Mouse (Mus musculus) stomach, postnatal 0 days (tissue): ENCODE measurements around the gene Itga8. TPM values are rescaled to one million over a fixed set of nuclear protein-coding genes. Genes with fewer than 3 reads are reported as not detected.

ENCODE experiments used
- ATAC-seq: fragments of 200-750 bp; cut with Nextera tagmentation; 2 replicates; pipeline ENCODE4 v1.8.0; 2017; ENCODE audit not compliant: low FRiP score, low TSS enrichment
- DNase-seq: peaks from one replicate; pipeline ENCODE4 v3.0.0-alpha.2; 2016; ENCODE audit warnings: low spot score
- H3K27ac ChIP-seq: fragments of 300-500 bp; sonication (generic); replicated peaks from 2 replicates; pipeline ENCODE4 v1.5.1; 2014; ENCODE audit warnings: mild to moderate bottlenecking, control low read depth
- H3K27me3 ChIP-seq: fragments of 300-500 bp; sonication (generic); 2 replicates; pipeline ENCODE4 v1.6.1; 2014; ENCODE audit warnings: low read length; ENCODE audit not compliant: control insufficient read depth, insufficient read depth
- H3K36me3 ChIP-seq: fragments of 300-500 bp; sonication (generic); 2 replicates; pipeline ENCODE4 v1.6.1; 2014; ENCODE audit warnings: low read length, mixed read lengths; ENCODE audit not compliant: control insufficient read depth, insufficient read depth
- H3K4me1 ChIP-seq: fragments of 300-500 bp; sonication (generic); replicated peaks from 2 replicates; pipeline ENCODE4 v1.6.1; 2014; ENCODE audit warnings: antibody characterized with exemption; ENCODE audit not compliant: control insufficient read depth, insufficient read depth
- H3K4me2 ChIP-seq: fragments of 300-500 bp; sonication (generic); replicated peaks from 2 replicates; pipeline ENCODE4 v1.6.1; 2014; ENCODE audit warnings: low read depth, mild to moderate bottlenecking, control low read depth, moderate library complexity
- H3K4me3 ChIP-seq: fragments of 300-500 bp; sonication (generic); 2 replicates; pipeline ENCODE4 v1.5.1; 2014; ENCODE audit warnings: low read depth, low read length, control low read depth
- H3K9ac ChIP-seq: fragments of 300-500 bp; sonication (generic); 2 replicates; pipeline ENCODE4 v1.6.1; 2014; ENCODE audit warnings: mild to moderate bottlenecking, low read length, control low read depth, mixed read lengths
- H3K9me3 ChIP-seq: fragments of 300-500 bp; sonication (generic); 2 replicates; pipeline ENCODE4 v1.6.1; 2016; ENCODE audit warnings: low read length; ENCODE audit not compliant: control insufficient read depth
- CTCF ChIP-seq: IDR thresholded peaks from 2 replicates; pipeline ENCODE4 v1.5.1; 2016; ENCODE audit warnings: antibody characterized with exemption, low read depth, mild to moderate bottlenecking, moderate library complexity
- EP300 ChIP-seq: optimal IDR thresholded peaks from 2 replicates; pipeline ENCODE3; 2016; ENCODE audit warnings: antibody characterized with exemption
- WGBS: fragments of 180-500 bp; shearing (Covaris S2); extraction: QIAGEN DNeasy Blood & Tissue Kit; methylation state at CpG from one replicate; pipeline ENCODE4 v1.1.7; 2014; 5-methylcytosine and 5-hydroxymethylcytosine counted together
- polyA plus RNA-seq: library from polyadenylated mRNA; unstranded; fragments of >200 nt; fragmentation: Nextera tagmentation; extraction: Ambion mirVana; gene quantifications from 2 replicates; pipeline ENCODE4 v1.2.1, GENCODE M21; 2015

Gene Itga8
- polyA plus RNA-seq, 1 experiment from 2014 or later = 7.7 TPM

- Histone ChIP-seq H3K27ac (no peak overlapping the region), H3K4me2 (no peak overlapping the region), H3K27me3 (no peaks in the 10 kb centered on the region), H3K9me3 (no peaks in the 10 kb centered on the region), H3K4me1 (no peaks in the 10 kb centered on the region), H3K9ac (no peak overlapping the region), H3K36me3 (no peaks in the 10 kb centered on the region), H3K4me3 (no peak overlapping the region)
- no peak for TF ChIP-seq CTCF
- ATAC-seq (no peak), DNase-seq (no peak)
- WGBS = 89% methylated on average over 2 of the region's 2 CpGs
These were observed 45.8 kb downstream of the Itga8 start for GRCm38 (mm10) chr2:12255901-12256300.

DNA sequence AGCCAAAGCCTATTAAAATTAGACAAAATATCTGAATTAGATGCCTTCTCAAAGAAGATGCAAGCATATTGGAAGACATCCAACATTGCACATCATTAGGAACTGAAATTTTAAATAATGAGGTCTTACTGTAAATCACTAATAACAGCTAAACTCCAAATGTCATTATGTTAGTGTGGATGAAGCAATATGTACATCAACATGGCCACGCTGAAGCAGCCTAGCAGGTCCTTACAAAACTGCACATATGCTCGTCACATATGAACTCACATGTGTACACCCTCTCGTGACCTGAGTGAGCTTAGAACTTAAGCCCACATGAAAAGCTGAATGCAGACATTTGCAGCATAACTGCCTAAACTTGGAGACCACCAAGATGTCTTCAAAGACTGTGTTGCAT lies 66.4 kb downstream of the Itga8 start:
- Histone ChIP-seq H3K4me3 (no peak overlapping the region), H3K27me3 (no peaks in the 10 kb centered on the region), H3K27ac (no peak overlapping the region), H3K9ac (no peak overlapping the region), H3K36me3 (no peaks in the 10 kb centered on the region), H3K4me2 (no peak overlapping the region), H3K4me1 (no peaks in the 10 kb centered on the region), H3K9me3 (no peaks in the 10 kb centered on the region)
- DNase-seq (no peak), ATAC-seq (no peak)
- 77% methylated on average over 3 of the region's 3 CpGs for WGBS
- TF ChIP-seq EP300 (no peak), CTCF (no peak)

GRCm38 (mm10) chr2:12229721-12230120 lies 72.0 kb downstream of the Itga8 start:
- no peaks in the 10 kb centered on the region for H3K36me3 ChIP-seq
- no peak overlapping the region for H3K9ac ChIP-seq
- H3K4me3 ChIP-seq = no peak overlapping the region
- TF ChIP-seq EP300 = no peak
- TF ChIP-seq CTCF = no peak
- 60% methylated on average over 2 of the region's 2 CpGs for WGBS
- ATAC-seq (no peak), DNase-seq (no peak)
- no peaks in the 10 kb centered on the region for H3K9me3 ChIP-seq
- no peak overlapping the region for H3K27ac ChIP-seq
- H3K27me3 ChIP-seq = no peaks in the 10 kb centered on the region
- no peaks in the 10 kb centered on the region for H3K4me1 ChIP-seq
- no peak overlapping the region for H3K4me2 ChIP-seq

DNA sequence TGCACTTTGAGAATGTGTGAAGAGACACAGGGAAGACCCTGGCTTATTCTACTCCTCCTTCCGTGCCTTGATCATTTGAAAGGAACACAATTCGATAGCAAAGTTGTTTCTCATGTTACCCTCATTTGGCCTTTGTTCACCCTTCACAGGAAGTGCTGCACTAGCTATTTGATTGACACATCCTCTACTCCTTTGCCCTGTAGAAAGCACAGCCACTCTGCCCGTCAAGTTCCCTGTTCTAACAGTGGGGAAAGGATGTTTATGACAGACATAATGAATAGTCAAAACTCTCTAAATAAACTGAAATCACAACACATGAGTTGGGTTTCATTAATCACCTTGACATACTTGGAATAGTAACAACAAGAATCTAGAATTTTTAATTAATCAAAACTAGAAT lies 73.4 kb downstream of the Itga8 start:
- no peak for ATAC-seq
- Histone ChIP-seq H3K4me3 (no peak overlapping the region), H3K9me3 (no peaks in the 10 kb centered on the region), H3K4me1 (no peaks in the 10 kb centered on the region), H3K4me2 (no peak overlapping the region), H3K27me3 (no peaks in the 10 kb centered on the region), H3K36me3 (no peaks in the 10 kb centered on the region), H3K9ac (no peak overlapping the region), H3K27ac (no peak overlapping the region)
- 65% methylated on average over 3 of the region's 3 CpGs for WGBS
- TF ChIP-seq EP300 (no peak), CTCF (no peak)
- DNase-seq = no peak

DNA sequence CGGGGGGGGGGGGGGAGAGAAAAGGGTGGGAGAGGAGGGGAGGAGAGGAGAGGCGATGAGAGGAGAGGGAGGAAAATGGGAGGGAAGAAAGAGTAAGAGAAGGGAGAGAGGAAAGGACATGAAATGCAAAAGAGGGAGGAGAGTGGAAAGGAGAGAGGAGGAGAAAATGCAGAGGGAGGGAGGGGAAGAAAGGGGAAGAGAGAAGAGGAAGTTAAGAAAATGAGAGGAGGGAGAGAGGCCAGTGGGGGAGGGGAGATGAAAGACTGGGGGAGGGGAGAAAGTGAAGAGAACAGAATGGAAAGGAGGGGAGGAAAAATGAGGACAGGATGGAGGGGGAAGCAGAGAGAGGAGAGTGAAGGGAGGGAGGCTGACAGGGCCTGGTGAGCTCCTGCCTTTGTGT lies 74.5 kb downstream of the Itga8 start:
- TF ChIP-seq CTCF = no peak
- no peak for TF ChIP-seq EP300
- Histone ChIP-seq H3K4me2 (no peak overlapping the region), H3K9me3 (no peaks in the 10 kb centered on the region), H3K4me3 (no peak overlapping the region), H3K27ac (no peak overlapping the region), H3K9ac (no peak overlapping the region), H3K27me3 (no peaks in the 10 kb centered on the region), H3K4me1 (no peaks in the 10 kb centered on the region), H3K36me3 (no peaks in the 10 kb centered on the region)
- 36% methylated on average over 2 of the region's 2 CpGs for WGBS
- no peak for DNase-seq
- ATAC-seq = no peak

- Histone ChIP-seq H3K9ac (no peak overlapping the region), H3K27ac (no peak overlapping the region), H3K4me2 (no peak overlapping the region), H3K27me3 (no peaks in the 10 kb centered on the region), H3K4me3 (no peak overlapping the region), H3K4me1 (no peaks in the 10 kb centered on the region), H3K36me3 (no peaks in the 10 kb centered on the region), H3K9me3 (no peaks in the 10 kb centered on the region)
- 61% methylated on average over 1 of the region's 1 CpGs for WGBS
- ATAC-seq (no peak), DNase-seq (no peak)
- TF ChIP-seq EP300 = no peak
- TF ChIP-seq CTCF = no peak
These were observed 75.4 kb downstream of the Itga8 start for GRCm38 (mm10) chr2:12226367-12226766.
